Mouse (Mus musculus) macrophage (primary cell): ENCODE results near the gene Atrip. TPM values are rescaled to one million over a fixed set of nuclear protein-coding genes. Genes with fewer than 3 reads are reported as not detected.

ENCODE experiments used
- H3K27ac ChIP-seq: fragments of 350-480 bp; formaldehyde crosslinking; 2 replicates; pipeline ENCODE4 v1.9.0; 2021
- H3K36me3 ChIP-seq: fragments of 350-480 bp; formaldehyde crosslinking; 2 replicates; pipeline ENCODE4 v1.9.0; 2021; ENCODE audit errors: inconsistent target
- H3K4me3 ChIP-seq: fragments of 350-480 bp; formaldehyde crosslinking; 2 replicates; pipeline ENCODE4 v1.9.0; 2021; ENCODE audit errors: inconsistent target
- H3K79me2 ChIP-seq: fragments of 350-480 bp; formaldehyde crosslinking; 2 replicates; pipeline ENCODE4 v1.9.0; 2021; ENCODE audit errors: inconsistent target
- WGBS: methylation state at CpG from one replicate; pipeline ENCODE4 v1.1.7; 2026; ENCODE audit warnings: inconsistent platforms; ENCODE audit not compliant: missing documents; 5-methylcytosine and 5-hydroxymethylcytosine counted together
- polyA plus RNA-seq: library from polyadenylated mRNA; stranded (reverse); fragments of 250-400 nt; gene quantifications from 3 replicates; pipeline ENCODE4 v1.2.4, GENCODE M21; 2018; ENCODE audit warnings: inconsistent platforms

Gene Atrip
- polyA plus RNA-seq, 1 experiment from 2014 or later: 6.5 TPM

DNA sequence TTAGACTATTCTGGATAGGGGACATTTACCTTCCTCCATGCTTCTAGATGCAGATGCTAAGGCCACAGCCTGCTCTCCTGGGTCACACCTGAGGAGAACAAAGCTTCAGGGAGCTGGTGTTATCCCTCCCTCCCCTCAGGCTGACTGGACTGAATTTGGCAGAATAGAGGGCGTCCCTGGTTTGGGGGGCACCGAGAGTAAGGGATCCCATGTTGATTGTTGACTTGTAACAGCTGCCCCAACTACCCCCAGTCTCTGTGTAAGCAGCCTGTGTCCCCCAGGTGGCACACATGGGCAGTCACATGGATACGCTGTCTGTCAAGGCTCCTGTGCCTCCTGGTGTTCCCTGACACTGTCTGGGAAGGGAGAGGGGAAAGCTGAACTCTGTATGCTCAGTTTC, 45.5 kb downstream of the Atrip start:
- no peak overlapping the region for H3K4me3 ChIP-seq
- H3K79me2 ChIP-seq: no peaks in the 10 kb centered on the region
- 96% methylated on average over 3 of the region's 3 CpGs for WGBS
- H3K27ac ChIP-seq: no peak overlapping the region
- peaks cover 53% of the 10 kb centered on the region; the same call in 1 of the 2 replicates for H3K36me3 ChIP-seq

DNA sequence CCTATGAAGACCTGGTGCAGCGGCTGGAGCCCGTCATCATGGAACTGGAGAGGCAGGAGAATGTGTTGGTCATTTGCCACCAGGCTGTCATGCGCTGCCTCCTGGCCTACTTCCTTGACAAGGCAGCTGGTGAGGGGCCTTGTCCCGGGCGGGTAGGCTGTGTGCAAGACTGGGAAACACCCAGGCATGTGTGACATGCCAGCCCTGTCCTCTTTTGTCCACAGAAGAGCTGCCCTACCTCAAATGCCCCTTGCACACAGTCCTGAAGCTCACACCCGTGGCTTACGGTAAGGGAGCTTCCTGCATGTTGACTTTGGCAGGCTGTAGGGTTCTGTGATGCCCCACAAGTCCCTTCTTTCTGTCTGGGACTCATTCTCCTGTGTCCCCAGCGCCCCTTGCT, 46.4 kb downstream of the Atrip start:
- Histone ChIP-seq H3K79me2 (no peaks in the 10 kb centered on the region), H3K27ac (no peak overlapping the region), H3K4me3 (no peak overlapping the region), H3K36me3 (peaks cover 53% of the 10 kb centered on the region; the same call in 1 of the 2 replicates)
- 80% methylated on average over 8 of the region's 8 CpGs for WGBS

- Histone ChIP-seq H3K27ac (peak overlapping the region; percentile 88), H3K79me2 (peaks cover 4% of the 10 kb centered on the region; the same call in 1 of the 2 replicates), H3K36me3 (peaks cover 25% of the 10 kb centered on the region; the same call in 1 of the 2 replicates), H3K4me3 (no peak overlapping the region)
- 42% methylated on average over 13 of the region's 17 CpGs for WGBS
Observed at GRCm38 (mm10) chr9:109022866-109023685, 50.8 kb downstream of the Atrip start.

GRCm38 (mm10) chr9:109021428-109021827, 52.5 kb downstream of the Atrip start:
- 27% methylated on average over 4 of the region's 4 CpGs for WGBS
- peaks cover 7% of the 10 kb centered on the region; the same call in 1 of the 2 replicates for H3K79me2 ChIP-seq
- peak overlapping the region; percentile 88 for H3K27ac ChIP-seq
- peaks cover 14% of the 10 kb centered on the region; the same call in 1 of the 2 replicates for H3K36me3 ChIP-seq
- no peak overlapping the region for H3K4me3 ChIP-seq

DNA sequence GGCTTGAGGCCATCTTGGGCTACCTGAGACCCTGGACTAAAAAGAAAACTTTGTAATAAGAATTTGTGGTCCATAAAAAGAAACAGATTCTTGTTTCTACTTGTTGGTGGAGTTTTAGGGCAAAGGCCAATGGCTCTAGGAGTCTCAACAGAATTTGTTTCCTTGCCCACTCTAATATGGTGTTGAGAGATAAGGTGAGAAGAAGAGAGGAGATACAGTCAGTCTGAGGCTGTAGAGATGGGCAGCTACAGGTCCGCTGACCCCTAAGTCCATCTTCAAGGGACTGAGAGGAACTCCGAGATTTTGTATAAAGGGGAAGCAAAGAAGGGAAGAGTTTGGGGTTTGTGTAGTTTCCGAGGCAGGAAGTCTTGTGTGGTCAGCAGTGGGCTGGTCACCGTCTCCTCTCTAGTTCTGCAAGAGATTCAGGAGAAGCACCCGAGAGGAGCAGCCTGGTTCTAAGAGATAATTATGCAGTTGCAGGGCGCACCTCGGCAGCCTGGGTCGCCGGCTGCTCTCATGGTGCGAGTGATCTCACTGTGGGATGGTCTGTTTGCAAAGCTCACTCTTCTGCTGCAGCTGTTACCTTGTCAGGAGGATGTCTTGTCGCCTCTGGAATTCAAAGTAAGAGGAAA, 56.8 kb downstream of the Atrip start:
- peaks cover 8% of the 10 kb centered on the region; the same call in 1 of the 2 replicates for H3K36me3 ChIP-seq
- peaks cover 7% of the 10 kb centered on the region; the same call in 1 of the 2 replicates for H3K79me2 ChIP-seq
- peak overlapping the region; percentile 65 for H3K27ac ChIP-seq
- H3K4me3 ChIP-seq: no peak overlapping the region; the same call in 1 of the 2 replicates
- WGBS: 20% methylated on average over 11 of the region's 11 CpGs

DNA sequence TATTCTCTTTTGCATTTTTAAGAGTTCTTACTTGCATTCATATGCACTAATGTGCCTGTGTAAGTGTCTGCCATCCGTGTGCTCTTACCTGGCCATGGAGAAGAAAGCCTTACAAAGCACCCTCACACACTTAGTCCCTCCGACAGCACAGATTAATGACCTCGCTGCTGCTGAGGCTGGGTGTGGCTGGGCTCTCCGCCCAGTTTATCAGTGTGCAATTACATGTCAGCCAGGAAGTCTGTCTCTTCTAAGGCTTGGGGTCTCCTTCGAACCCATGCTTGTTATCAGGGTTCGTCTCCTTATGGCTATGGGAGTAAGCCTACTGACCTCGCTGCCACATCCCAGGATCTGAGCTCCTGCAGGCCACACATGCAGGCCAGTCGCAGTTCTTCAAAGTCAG, 58.5 kb downstream of the Atrip start:
- Histone ChIP-seq H3K79me2 (peaks cover 7% of the 10 kb centered on the region; the same call in 1 of the 2 replicates), H3K27ac (no peak overlapping the region)
- 92% methylated on average over 8 of the region's 8 CpGs for WGBS

DNA sequence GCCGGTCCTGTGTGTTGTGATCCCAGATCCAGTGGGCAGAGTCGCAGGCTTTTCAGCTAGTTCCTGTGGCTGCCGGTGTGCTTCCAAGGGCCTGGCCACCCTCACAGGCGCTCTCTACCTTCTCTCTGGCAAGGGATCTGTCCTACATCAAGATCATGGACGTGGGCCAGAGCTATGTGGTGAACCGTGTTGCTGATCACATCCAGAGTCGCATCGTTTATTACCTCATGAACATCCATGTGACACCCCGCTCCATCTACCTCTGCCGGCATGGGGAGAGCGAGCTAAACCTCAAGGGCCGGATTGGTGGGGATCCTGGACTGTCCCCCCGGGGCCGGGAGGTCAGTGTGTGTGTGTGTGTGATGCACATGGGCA, 63.6 kb downstream of the Atrip start:
- H3K27ac ChIP-seq: no peak overlapping the region
- H3K4me3 ChIP-seq: no peak overlapping the region
- WGBS: 67% methylated on average over 14 of the region's 14 CpGs
- H3K79me2 ChIP-seq: no peaks in the 10 kb centered on the region
- H3K36me3 ChIP-seq: peaks cover 47% of the 10 kb centered on the region; the same call in 1 of the 2 replicates

More for the DNA sequence above, 58.5 kb downstream of the Atrip start:
- Histone ChIP-seq H3K36me3 (peaks cover 17% of the 10 kb centered on the region; the same call in 1 of the 2 replicates), H3K4me3 (no peak overlapping the region)

DNA sequence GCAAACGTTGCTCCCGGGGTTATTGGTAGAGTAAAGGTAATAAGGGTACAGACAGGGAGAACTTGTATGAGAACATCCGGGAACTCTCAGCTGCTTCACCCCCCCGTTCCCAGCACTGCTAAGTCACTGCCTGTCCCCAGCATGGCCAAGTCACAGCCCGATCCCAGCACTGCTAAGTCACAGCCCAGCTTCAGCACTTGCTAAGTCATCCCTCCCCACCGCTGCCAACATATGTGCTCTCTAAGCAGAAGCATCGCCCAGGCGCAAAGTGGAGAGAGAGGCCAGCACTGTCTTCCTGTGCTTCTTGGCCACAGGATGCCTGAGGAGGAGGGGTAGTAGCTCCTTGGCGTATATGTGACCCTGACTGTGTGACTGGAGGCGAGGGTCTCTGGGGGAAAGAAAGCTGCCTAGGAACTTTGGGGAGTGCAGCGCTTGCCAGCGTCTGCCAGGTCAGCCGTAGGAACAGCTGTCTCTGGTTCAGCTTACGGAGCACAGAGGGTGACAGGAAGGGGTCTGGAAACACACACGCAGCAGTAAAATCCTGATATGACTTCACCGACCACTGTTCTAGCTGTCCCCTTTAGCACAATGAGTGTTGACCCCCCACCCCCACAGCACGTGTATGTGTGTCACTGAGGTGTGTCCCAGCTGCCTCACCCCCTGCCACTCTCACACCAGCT, 64.1 kb downstream of the Atrip start:
- 26% methylated on average over 17 of the region's 17 CpGs for WGBS
- H3K79me2 ChIP-seq: no peaks in the 10 kb centered on the region
- peaks cover 52% of the 10 kb centered on the region; the same call in 1 of the 2 replicates for H3K36me3 ChIP-seq
- no peak overlapping the region for H3K4me3 ChIP-seq
- H3K27ac ChIP-seq: 0 out of 2 replicates have a peak overlapping the region, but pooled peaks have one; percentile 10

GRCm38 (mm10) chr9:109008994-109009635, 64.8 kb downstream of the Atrip start:
- H3K4me3 ChIP-seq: no peak overlapping the region
- H3K79me2 ChIP-seq: no peaks in the 10 kb centered on the region
- peaks cover 52% of the 10 kb centered on the region; the same call in 1 of the 2 replicates for H3K36me3 ChIP-seq
- 68% methylated on average over 7 of the region's 10 CpGs for WGBS
- H3K27ac ChIP-seq: 0 out of 2 replicates have a peak overlapping the region, but pooled peaks have one; percentile 5

DNA sequence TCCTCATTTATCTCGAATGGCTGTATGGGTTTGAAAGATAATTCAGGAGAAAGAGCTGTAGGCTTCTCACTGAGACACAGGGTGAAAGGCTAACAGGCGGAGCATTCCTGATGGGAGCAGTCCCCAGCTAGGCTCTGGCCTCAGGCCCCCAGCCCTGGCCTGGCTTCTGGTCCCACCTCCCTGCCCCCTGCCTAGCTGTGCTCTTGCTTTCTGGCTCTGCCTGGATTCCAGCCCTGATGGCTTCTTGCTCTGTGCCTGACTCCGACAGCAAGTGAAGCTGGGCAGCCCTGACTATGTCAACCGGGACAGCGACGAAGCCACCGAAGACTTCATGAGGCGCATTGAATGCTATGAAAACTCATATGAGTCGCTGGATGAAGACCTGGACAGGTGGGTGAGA, 65.8 kb downstream of the Atrip start:
- Histone ChIP-seq H3K79me2 (no peaks in the 10 kb centered on the region), H3K36me3 (peaks cover 45% of the 10 kb centered on the region; the same call in 1 of the 2 replicates), H3K4me3 (no peak overlapping the region), H3K27ac (no peak overlapping the region)
- WGBS: 96% methylated on average over 9 of the region's 9 CpGs

Other genes starting within 250 kb of the Atrip start
- 0.53 to 1.2 TPM (median 0.95 TPM) in 3 replicates for gene Celsr3, start 247.8 kb downstream of the Atrip start, polyA plus RNA-seq
- 5.2 to 17.9 TPM (median 8.1 TPM) in 3 replicates for gene Slc26a6, start 220.8 kb downstream of the Atrip start, polyA plus RNA-seq
- not detected in 3 replicates for gene Tmem89, start 159.5 kb downstream of the Atrip start, polyA plus RNA-seq
- 93.6 to 149 TPM (median 105 TPM) in 3 replicates for gene Uqcrc1, start 137.5 kb downstream of the Atrip start, polyA plus RNA-seq
- 0.11 to 0.42 TPM (median 0.14 TPM) in 3 replicates for gene Col7a1, start 120.5 kb downstream of the Atrip start, polyA plus RNA-seq
- gene Ucn2, start 88.1 kb downstream of the Atrip start, polyA plus RNA-seq: not detected in 3 replicates
- 23.2 to 27.5 TPM (median 24.0 TPM) in 3 replicates for gene Pfkfb4, start 82.3 kb downstream of the Atrip start, polyA plus RNA-seq
- 392 to 901 TPM (median 421 TPM) in 3 replicates for gene Shisa5, start 35.6 kb downstream of the Atrip start, polyA plus RNA-seq
- gene Trex1, start 14.4 kb downstream of the Atrip start, polyA plus RNA-seq: 60.4 to 194 TPM (median 98.8 TPM) in 3 replicates
- gene Ccdc51, start 8.4 kb upstream of the Atrip start, polyA plus RNA-seq: 2.5 to 7.4 TPM (median 5.7 TPM) in 3 replicates
- gene Tma7, start 8.5 kb upstream of the Atrip start, polyA plus RNA-seq: 294 to 336 TPM (median 314 TPM) in 3 replicates
- not detected in 3 replicates for gene Plxnb1, start 21.3 kb upstream of the Atrip start, polyA plus RNA-seq
- gene Fbxw21, start 87.9 kb upstream of the Atrip start, polyA plus RNA-seq: not detected in 3 replicates
- not detected in 3 replicates for gene Fbxw13, start 121.9 kb upstream of the Atrip start, polyA plus RNA-seq
- gene Fbxw20, start 160.6 kb upstream of the Atrip start, polyA plus RNA-seq: not detected in 3 replicates
- gene Fbxw14, start 213.6 kb upstream of the Atrip start, polyA plus RNA-seq: not detected in 3 replicates